In genomic region chr2:181178015-181178414, GRCm38 (mm10) we compare ENCODE assay signal across 41 mouse cellular contexts. TPM values are rescaled to one million over a fixed set of nuclear protein-coding genes. Genes with fewer than 3 reads are reported as not detected.
"Had no signal": no experiment of that assay in that cellular context is flagged by ENCODE, and none has a peak within 500 bp of the region (broad histone marks: within the 10 kb centered on the region; RNA-seq: fewer than 3 reads in every experiment).

No protein-coding gene starts in this region.

- H3K4me3 ChIP-seq: limb, embryonic 10.5 days; limb, embryonic 12.5 days; limb, embryonic 13.5 days; limb, embryonic 15.5 days; liver, embryonic 12.5 days; liver, embryonic 13.5 days; liver, embryonic 15.5 days; lung, embryonic 15.5 days; megakaryocyte, embryonic 14.5 days; midbrain, embryonic 10.5 days; midbrain, embryonic 12.5 days; midbrain, embryonic 13.5 days; midbrain, embryonic 15.5 days; myocyte; neural tube, embryonic 12.5 days; neural tube, embryonic 13.5 days had no signal

- H3K36me3 ChIP-seq: limb, embryonic 10.5 days; limb, embryonic 12.5 days; limb, embryonic 13.5 days; limb, embryonic 15.5 days; liver, embryonic 12.5 days; liver, embryonic 13.5 days; liver, embryonic 15.5 days; lung, embryonic 15.5 days; midbrain, embryonic 10.5 days; midbrain, embryonic 12.5 days; midbrain, embryonic 13.5 days; midbrain, embryonic 15.5 days; neural tube, embryonic 12.5 days; neural tube, embryonic 13.5 days had no signal

- H3K4me1 ChIP-seq: limb, embryonic 10.5 days; limb, embryonic 12.5 days; limb, embryonic 13.5 days; limb, embryonic 15.5 days; liver, embryonic 12.5 days; liver, embryonic 13.5 days; liver, embryonic 15.5 days; lung, embryonic 15.5 days; megakaryocyte, embryonic 14.5 days; midbrain, embryonic 12.5 days; midbrain, embryonic 13.5 days; midbrain, embryonic 15.5 days; neural tube, embryonic 12.5 days; neural tube, embryonic 13.5 days had no signal

- H3K9ac ChIP-seq: limb, embryonic 12.5 days; limb, embryonic 13.5 days; limb, embryonic 15.5 days; liver, embryonic 12.5 days; liver, embryonic 13.5 days; liver, embryonic 14.5 days; liver, embryonic 15.5 days; liver, postnatal 0 days; lung, embryonic 14.5 days; lung, embryonic 15.5 days; midbrain, embryonic 12.5 days; midbrain, embryonic 13.5 days; midbrain, embryonic 15.5 days; neural tube, embryonic 12.5 days; neural tube, embryonic 13.5 days had no signal

- H3K27me3 ChIP-seq: limb, embryonic 12.5 days; limb, embryonic 13.5 days; limb, embryonic 15.5 days; lung, embryonic 15.5 days; midbrain, embryonic 12.5 days; midbrain, embryonic 13.5 days; midbrain, embryonic 15.5 days; neural tube, embryonic 12.5 days; neural tube, embryonic 13.5 days had no signal

- H3K9me3 ChIP-seq: limb, embryonic 10.5 days; limb, embryonic 12.5 days; limb, embryonic 13.5 days; limb, embryonic 15.5 days; liver, embryonic 12.5 days; liver, embryonic 13.5 days; liver, embryonic 15.5 days; lung, embryonic 15.5 days; megakaryocyte, embryonic 14.5 days; midbrain, embryonic 10.5 days; midbrain, embryonic 12.5 days; midbrain, embryonic 13.5 days; midbrain, embryonic 15.5 days; neural tube, embryonic 12.5 days; neural tube, embryonic 13.5 days had no signal

- DNase-seq: left cerebral cortex, postnatal 4 days; liver; liver, embryonic 13.5 days; liver, postnatal 0 days; lung, adult 2 months; lung, embryonic 14.5 days; lung, postnatal 10 days; lung, postnatal 14 days; lung, postnatal 4 days; midbrain, embryonic 14.5 days had no signal

- H3K4me2 ChIP-seq: limb, embryonic 12.5 days; limb, embryonic 13.5 days; limb, embryonic 15.5 days; liver, embryonic 11.5 days; liver, embryonic 12.5 days; liver, embryonic 13.5 days; liver, embryonic 15.5 days; lung, embryonic 14.5 days; lung, embryonic 15.5 days; midbrain, embryonic 11.5 days; midbrain, embryonic 12.5 days; midbrain, embryonic 13.5 days; midbrain, embryonic 15.5 days; neural tube, embryonic 12.5 days; neural tube, embryonic 13.5 days had no signal

- H3K27ac ChIP-seq: limb, embryonic 10.5 days; limb, embryonic 12.5 days; limb, embryonic 13.5 days; limb, embryonic 15.5 days; liver, embryonic 12.5 days; liver, embryonic 13.5 days; liver, embryonic 14.5 days; liver, embryonic 15.5 days; lung, embryonic 15.5 days; macrophage; midbrain, embryonic 10.5 days; midbrain, embryonic 12.5 days; midbrain, embryonic 13.5 days; midbrain, embryonic 15.5 days; neural tube, embryonic 12.5 days; neural tube, embryonic 13.5 days had no signal

- ATAC-seq: liver, embryonic 12.5 days; liver, postnatal 0 days; lung, postnatal 0 days; midbrain, embryonic 13.5 days; midbrain, embryonic 15.5 days; midbrain, embryonic 16.5 days had no signal

RNA-seq across cellular contexts. Expression of gene Eef1a2, which starts 21.2 kb away (rescaled TPM):
- total RNA-seq: megakaryocyte progenitor cell, adult 5-6 weeks; megakaryocyte, adult 5-6 weeks; megakaryocyte-erythroid progenitor cell, adult 5-6 weeks; monocyte, adult 5-6 weeks had no signal
- polyA plus RNA-seq: limb, embryonic 10.5 days; limb, embryonic 13.5 days; limb, embryonic 15.5 days; liver, adult 2 months; liver, embryonic 11.5 days; liver, embryonic 12.5 days; liver, embryonic 13.5 days; liver, embryonic 14.5 days; liver, embryonic 15.5 days; liver, embryonic 16.5 days; liver, postnatal 0 days; lung, embryonic 14.5 days; midbrain, embryonic 10.5 days had no signal

RNA-seq across cellular contexts. Expression of gene Ptk6, which starts 24.6 kb away (rescaled TPM):
- total RNA-seq: left cerebral cortex, postnatal 36 days; left cerebral cortex, postnatal 4 days; megakaryocyte progenitor cell, adult 5-6 weeks; megakaryocyte, adult 5-6 weeks; megakaryocyte-erythroid progenitor cell, adult 5-6 weeks; midbrain, postnatal 0 days had no signal
- polyA plus RNA-seq: limb, embryonic 10.5 days; limb, embryonic 12.5 days; limb, embryonic 13.5 days; liver, embryonic 11.5 days; lung, embryonic 14.5 days; macrophage; midbrain, embryonic 10.5 days; midbrain, embryonic 11.5 days; midbrain, embryonic 12.5 days; midbrain, embryonic 13.5 days; midbrain, embryonic 14.5 days; midbrain, embryonic 15.5 days; midbrain, embryonic 16.5 days; midbrain, postnatal 0 days; neural tube, embryonic 11.5 days; neural tube, embryonic 12.5 days; neural tube, embryonic 13.5 days had no signal

RNA-seq across cellular contexts. Expression of gene Srms, which starts 35.0 kb away (rescaled TPM):
- total RNA-seq: megakaryocyte progenitor cell, adult 5-6 weeks; megakaryocyte, adult 5-6 weeks; megakaryocyte-erythroid progenitor cell, adult 5-6 weeks had no signal
- polyA plus RNA-seq: macrophage; midbrain, embryonic 13.5 days; myocyte had no signal

RNA-seq across cellular contexts. Expression of gene Fndc11, which starts 41.8 kb away (rescaled TPM):
- total RNA-seq: left cerebral cortex, postnatal 14 days; left cerebral cortex, postnatal 36 days; left cerebral cortex, postnatal 4 days; liver, adult 2 months; megakaryocyte progenitor cell, adult 5-6 weeks; megakaryocyte, adult 5-6 weeks; megakaryocyte-erythroid progenitor cell, adult 5-6 weeks; monocyte, adult 5-6 weeks had no signal
- polyA plus RNA-seq: liver, embryonic 13.5 days; macrophage; myocyte; neural tube, embryonic 11.5 days; neural tube, embryonic 12.5 days; neural tube, embryonic 13.5 days had no signal
